Mouse (Mus musculus) embryonic facial prominence, embryonic 14.5 days (tissue): ENCODE results near the gene Olfr130. TPM values are rescaled to one million over a fixed set of nuclear protein-coding genes. Genes with fewer than 3 reads are reported as not detected.

Experiments used
- ATAC-seq: fragments of 200-750 bp; cut with Nextera tagmentation; 2 replicates; pipeline ENCODE4 v1.8.0; 2017; ENCODE audit warnings: low read depth, moderate number of reproducible peaks, moderate TSS enrichment
- DNase-seq: peaks from one replicate; pipeline ENCODE4 v3.0.0-alpha.2; 2015; ENCODE audit warnings: low spot score
- H3K27ac ChIP-seq: fragments of 300-500 bp; sonication (generic); replicated peaks from 2 replicates; pipeline ENCODE4 v1.5.1; 2014; ENCODE audit warnings: low read depth, mild to moderate bottlenecking, low read length, moderate library complexity
- H3K27me3 ChIP-seq: fragments of 300-500 bp; sonication (generic); replicated peaks from 2 replicates; pipeline ENCODE4 v1.6.1; 2014; ENCODE audit warnings: low read length; ENCODE audit not compliant: control insufficient read depth, insufficient read depth
- H3K36me3 ChIP-seq: fragments of 300-500 bp; sonication (generic); 2 replicates; pipeline ENCODE4 v1.6.1; 2014; ENCODE audit warnings: low read length, mixed read lengths; ENCODE audit not compliant: control insufficient read depth, insufficient read depth
- H3K4me1 ChIP-seq: fragments of 300-500 bp; sonication (generic); 2 replicates; pipeline ENCODE4 v1.6.1; 2014; ENCODE audit warnings: antibody characterized with exemption, low read length; ENCODE audit not compliant: control insufficient read depth, insufficient read depth
- H3K4me2 ChIP-seq: fragments of 300-500 bp; sonication (generic); 2 replicates; pipeline ENCODE4 v1.6.1; 2014; ENCODE audit warnings: low read depth, mild to moderate bottlenecking, low read length, moderate library complexity, mixed read lengths
- H3K4me3 ChIP-seq: fragments of 300-500 bp; sonication (generic); 2 replicates; pipeline ENCODE4 v1.5.1; 2014; ENCODE audit warnings: low read depth, mild to moderate bottlenecking, low read length
- H3K9ac ChIP-seq: fragments of 300-500 bp; sonication (generic); 2 replicates; pipeline ENCODE4 v1.6.1; 2014; ENCODE audit warnings: low read depth, mild to moderate bottlenecking, low read length, moderate library complexity, mixed read lengths
- H3K9me3 ChIP-seq: fragments of 300-500 bp; sonication (generic); 2 replicates; pipeline ENCODE4 v1.6.1; 2016; ENCODE audit warnings: low read length; ENCODE audit not compliant: control insufficient read depth
- WGBS: fragments of 180-500 bp; shearing (Covaris S2); extraction: QIAGEN DNeasy Blood & Tissue Kit; methylation state at CpG from one replicate; pipeline ENCODE4 v1.1.7; 2014; 5-methylcytosine and 5-hydroxymethylcytosine counted together
- polyA plus RNA-seq: library from polyadenylated mRNA; unstranded; fragments of >200 nt; fragmentation: Nextera tagmentation; extraction: Ambion mirVana; gene quantifications from 2 replicates; pipeline ENCODE4 v1.2.1, GENCODE M21; 2014

The Olfr130 gene
- polyA plus RNA-seq: not detected in 2 replicates

GRCm38 (mm10) chr17:38063621-38064020, at the start of gene Olfr130:
TSS of gene Olfr130 (plus strand) at chr17:38063921.
- no peak within 1 kb of the TSS for H3K4me3 ChIP-seq
- no peaks in the 10 kb centered on the region for H3K36me3 ChIP-seq
- H3K9me3 ChIP-seq: no peaks in the 10 kb centered on the region
- 86% methylated on average over 1 of the region's 1 CpGs for WGBS
- no peaks in the 10 kb centered on the region for H3K4me1 ChIP-seq
- ATAC-seq (no peak), DNase-seq (no peak)
- no peak within 1 kb of the TSS for H3K27ac ChIP-seq
- no peak within 1 kb of the TSS for H3K9ac ChIP-seq
- no peaks in the 10 kb centered on the region for H3K27me3 ChIP-seq
- H3K4me2 ChIP-seq: no peak within 1 kb of the TSS

GRCm38 (mm10) chr17:38016341-38016740, 47.4 kb upstream of the Olfr130 start:
- Histone ChIP-seq H3K4me1 (no peaks in the 10 kb centered on the region), H3K36me3 (no peaks in the 10 kb centered on the region), H3K9me3 (0 out of 2 replicates have a peak, but pooled peaks cover under 1% of the 10 kb centered on the region), H3K27me3 (no peaks in the 10 kb centered on the region), H3K4me3 (no peak overlapping the region), H3K4me2 (no peak overlapping the region), H3K9ac (no peak overlapping the region), H3K27ac (no peak overlapping the region)
- no peak for DNase-seq
- ATAC-seq: no peak
- WGBS: 73% methylated on average over 2 of the region's 2 CpGs

GRCm38 (mm10) chr17:38026297-38026696, 37.4 kb upstream of the Olfr130 start:
- DNase-seq (no peak), ATAC-seq (no peak)
- Histone ChIP-seq H3K27ac (no peak overlapping the region), H3K9me3 (no peaks in the 10 kb centered on the region), H3K4me1 (no peaks in the 10 kb centered on the region), H3K36me3 (no peaks in the 10 kb centered on the region), H3K9ac (no peak overlapping the region), H3K27me3 (no peaks in the 10 kb centered on the region), H3K4me3 (no peak overlapping the region), H3K4me2 (no peak overlapping the region)
- WGBS: 32% methylated on average over 5 of the region's 5 CpGs

GRCm38 (mm10) chr17:38059979-38060378, 3.7 kb upstream of the Olfr130 start, which contains the start of gene Olfr129:
TSS of gene Olfr129 (minus strand) at chr17:38060079.
- no peaks in the 10 kb centered on the region for H3K27me3 ChIP-seq
- no peak within 1 kb of the TSS for H3K9ac ChIP-seq
- H3K4me2 ChIP-seq: no peak within 1 kb of the TSS
- ATAC-seq (no peak), DNase-seq (no peak)
- H3K27ac ChIP-seq: no peak within 1 kb of the TSS
- H3K36me3 ChIP-seq: no peaks in the 10 kb centered on the region
- no peak within 1 kb of the TSS for H3K4me3 ChIP-seq
- no peaks in the 10 kb centered on the region for H3K4me1 ChIP-seq
- 60% methylated on average over 1 of the region's 1 CpGs for WGBS
- no peaks in the 10 kb centered on the region for H3K9me3 ChIP-seq

GRCm38 (mm10) chr17:38082364-38082763, 18.6 kb downstream of the Olfr130 start:
- WGBS: 86% methylated on average over 4 of the region's 4 CpGs
- Histone ChIP-seq H3K36me3 (no peaks in the 10 kb centered on the region), H3K4me3 (no peak overlapping the region), H3K27me3 (no peaks in the 10 kb centered on the region), H3K27ac (no peak overlapping the region), H3K9me3 (0 out of 2 replicates have a peak, but pooled peaks cover 4% of the 10 kb centered on the region), H3K4me1 (no peaks in the 10 kb centered on the region), H3K4me2 (no peak overlapping the region), H3K9ac (no peak overlapping the region)
- no peak for ATAC-seq
- no peak for DNase-seq

- H3K27ac ChIP-seq: no peak within 1 kb of the TSS
- ATAC-seq (no peak), DNase-seq (no peak)
- H3K36me3 ChIP-seq: no peaks in the 10 kb centered on the region
- H3K4me2 ChIP-seq: no peak within 1 kb of the TSS
- H3K4me1 ChIP-seq: no peaks in the 10 kb centered on the region
- no peak within 1 kb of the TSS for H3K9ac ChIP-seq
- H3K9me3 ChIP-seq: no peaks in the 10 kb centered on the region
- no peak within 1 kb of the TSS for H3K4me3 ChIP-seq
- no peaks in the 10 kb centered on the region for H3K27me3 ChIP-seq
Observed at GRCm38 (mm10) chr17:38088593-38088992, 24.9 kb downstream of the Olfr130 start, which contains the start of gene Olfr131. TSS of gene Olfr131 (minus strand) at chr17:38088693.

Other genes with a start within 250 kb of the Olfr130 start
- not detected in 2 replicates for gene Olfr125, start 231.0 kb upstream of the Olfr130 start, polyA plus RNA-seq
- gene Olfr126, start 216.4 kb upstream of the Olfr130 start, polyA plus RNA-seq: not detected in 2 replicates
- not detected in 2 replicates for gene Olfr127, start 163.5 kb upstream of the Olfr130 start, polyA plus RNA-seq
- not detected in 2 replicates for gene Olfr128, start 143.4 kb upstream of the Olfr130 start, polyA plus RNA-seq
- gene Olfr761, start 110.8 kb upstream of the Olfr130 start, polyA plus RNA-seq: not detected in 2 replicates
- not detected in 2 replicates for gene Olfr129, start 3.8 kb upstream of the Olfr130 start, polyA plus RNA-seq
- 0.22 and 0.30 TPM in 2 replicates for gene Olfr131, start 24.8 kb downstream of the Olfr130 start, polyA plus RNA-seq
- gene Olfr132, start 70.6 kb downstream of the Olfr130 start, polyA plus RNA-seq: not detected in 2 replicates
- gene Olfr133, start 81.4 kb downstream of the Olfr130 start, polyA plus RNA-seq: not detected in 2 replicates
- gene Olfr134, start 107.5 kb downstream of the Olfr130 start, polyA plus RNA-seq: not detected in 2 replicates
- gene Olfr135, start 140.4 kb downstream of the Olfr130 start, polyA plus RNA-seq: not detected in 2 replicates
- not detected in 2 replicates for gene Olfr138, start 197.1 kb downstream of the Olfr130 start, polyA plus RNA-seq
- gene Olfr137, start 243.6 kb downstream of the Olfr130 start, polyA plus RNA-seq: not detected in 2 replicates